Mouse (Mus musculus): ENCODE data around the gene 4930558C23Rik. TPM values are rescaled to one million over a fixed set of nuclear protein-coding genes. Genes with fewer than 3 reads are reported as not detected.
"Not testable (repeated sequence)": the region's sequence is repeated elsewhere in the genome, so short reads cannot be mapped to it uniquely, and the experiment has no call there.

The 4930558C23Rik gene
- total RNA-seq (2021): not detected

DNA sequence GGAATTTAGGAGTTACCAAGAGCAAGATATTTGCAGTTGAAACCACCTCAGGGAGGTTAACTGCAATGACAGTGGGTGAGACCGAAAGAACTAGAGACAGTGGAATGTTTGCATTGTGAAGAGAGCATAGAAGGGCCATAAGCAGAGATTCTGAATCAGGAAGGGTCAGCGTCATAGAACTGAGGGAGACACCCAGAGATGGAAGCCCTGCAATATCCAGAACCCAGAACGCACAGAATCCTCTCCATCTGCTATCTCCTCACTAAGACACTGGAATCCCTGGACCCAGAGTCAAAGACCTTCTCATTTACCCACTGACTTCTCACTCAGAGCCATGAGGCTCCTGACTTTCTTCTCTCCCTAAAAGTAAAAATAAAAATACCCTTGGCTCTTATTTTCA lies at the start of gene 4930558C23Rik:
TSS of gene 4930558C23Rik (minus strand) at position 101 of the 400 bp plus-strand sequence.
- intact Hi-C loops (cut with DNase I): no loop called here
- DNase-seq (ENCODE audit: low spot score in 2 of 2): no peak

GRCm38 (mm10) chr3:95450915-95451314 lies 48.3 kb upstream of the 4930558C23Rik start:
- intact Hi-C loops (cut with DNase I): loop anchor here (5.0 kb wide), 1 partner anchor 104 kb away; no protein-coding TSS in a partner anchor
- no peak for DNase-seq (ENCODE audit: low spot score in 2 of 2)

- intact Hi-C loops (cut with DNase I): loop anchor here (5.0 kb wide), 1 partner anchor 103 kb away; no protein-coding TSS in a partner anchor
- DNase-seq (ENCODE audit: low spot score in 2 of 2): no peak
Measured at GRCm38 (mm10) chr3:95450408-95450807, 47.8 kb upstream of the 4930558C23Rik start.

DNA sequence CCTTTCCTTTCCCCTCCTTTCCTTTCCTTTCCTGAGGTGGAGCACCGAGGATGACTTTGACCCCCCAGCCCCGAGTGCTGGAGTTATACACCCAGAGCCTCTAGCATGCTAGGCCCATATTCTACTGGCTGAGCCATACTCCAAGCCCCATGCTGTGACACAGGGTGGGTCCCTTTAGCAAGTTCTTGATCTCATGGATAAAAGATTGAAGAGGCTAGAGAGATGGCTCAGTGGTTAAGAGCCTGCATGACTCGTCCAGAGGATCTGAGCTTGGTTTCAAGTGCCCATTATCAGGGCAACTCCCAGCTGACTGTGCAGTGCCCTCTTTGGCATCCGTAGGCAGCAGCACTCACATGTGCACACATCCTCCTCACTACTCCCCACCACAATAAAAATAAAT lies 42.7 kb upstream of the 4930558C23Rik start:
- no peak for DNase-seq (ENCODE audit: low spot score in 2 of 2)
- intact Hi-C loops (cut with DNase I): no loop called here

GRCm38 (mm10) chr3:95442406-95443117 lies 39.9 kb upstream of the 4930558C23Rik start:
- no peak for DNase-seq (ENCODE audit: low spot score in 2 of 2)
- intact Hi-C loops (cut with DNase I): no loop called here

DNA sequence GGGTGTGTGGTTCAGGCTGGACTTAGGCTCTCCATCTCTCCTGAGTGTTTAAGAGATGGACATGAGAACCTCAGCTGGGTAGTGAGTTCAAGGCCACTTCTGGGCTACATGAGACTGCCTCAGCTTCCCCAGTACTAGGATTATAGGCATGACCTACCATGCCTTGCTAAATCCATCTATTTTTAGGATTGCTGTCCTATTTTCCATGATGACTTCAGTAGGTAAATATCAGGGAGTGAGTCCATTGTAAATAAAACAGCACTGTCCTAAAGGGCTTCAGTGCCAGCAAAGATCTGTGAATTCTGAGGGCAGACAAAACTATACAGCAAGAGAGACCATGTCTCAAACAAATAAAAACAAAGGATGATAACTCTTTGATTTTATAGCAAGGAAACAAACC lies 37.0 kb upstream of the 4930558C23Rik start:
- no peak for DNase-seq (ENCODE audit: low spot score in 2 of 2)
- intact Hi-C loops (cut with DNase I): no loop called here

GRCm38 (mm10) chr3:95438636-95439035 lies 36.0 kb upstream of the 4930558C23Rik start:
- intact Hi-C loops (cut with DNase I); DNase-seq (ENCODE audit: low spot score in 2 of 2): not testable (repeated sequence)

DNA sequence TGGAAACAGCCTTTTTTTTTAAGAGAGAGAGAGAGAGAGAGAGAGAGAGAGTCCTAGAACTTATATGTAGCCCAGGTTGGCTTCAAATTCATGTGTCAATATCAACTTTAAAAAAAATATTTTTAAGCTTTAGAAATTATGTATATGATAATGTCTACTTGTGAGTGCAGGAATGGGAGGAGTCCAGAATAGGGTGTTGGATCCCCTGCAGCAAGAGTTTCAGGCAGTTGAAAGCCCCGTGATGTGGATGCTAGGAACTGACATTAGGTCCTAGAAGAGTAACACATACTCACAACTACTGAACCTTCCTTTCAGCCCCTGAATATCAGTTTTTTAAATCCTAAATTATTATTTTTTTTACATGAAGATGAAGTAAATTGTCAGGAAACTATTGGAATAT lies 32.9 kb upstream of the 4930558C23Rik start:
- intact Hi-C loops (cut with DNase I): no loop called here

DNA sequence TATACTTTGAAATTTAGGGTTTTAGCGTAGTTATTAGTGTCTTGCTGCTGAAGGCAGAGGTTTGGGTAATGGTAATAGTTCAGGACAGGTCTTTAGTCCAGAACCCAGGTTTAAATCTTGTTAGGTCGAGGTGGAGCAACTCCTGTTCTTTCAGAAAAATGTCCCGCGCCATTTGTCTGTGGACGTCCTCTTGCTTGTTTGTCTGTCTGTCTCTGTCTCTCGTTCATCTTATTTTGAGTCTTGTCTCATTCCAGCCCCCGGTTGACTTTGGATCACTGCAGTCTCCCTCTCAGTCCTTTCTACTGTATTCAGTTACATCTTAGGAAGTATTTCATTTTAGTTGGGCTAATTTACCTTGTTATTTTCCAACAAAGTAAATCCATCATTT lies 32.3 kb upstream of the 4930558C23Rik start:
- intact Hi-C loops (cut with DNase I): loop anchor here (5.0 kb wide), 1 partner anchor 78 kb away; the partner anchor contains the start of gene Setdb1
- no peak for DNase-seq (ENCODE audit: low spot score in 2 of 2)

More for the DNA sequence above, 32.9 kb upstream of the 4930558C23Rik start:
- no peak for DNase-seq (ENCODE audit: low spot score in 2 of 2)

- peak; percentile 88 to 90 for DNase-seq (ENCODE audit: low spot score in 2 of 2)
- intact Hi-C loops (cut with DNase I): loop anchor here (5.0 kb wide), 1 partner anchor 77 kb away; the partner anchor contains the start of gene Setdb1
Measured at GRCm38 (mm10) chr3:95434136-95434982, 31.7 kb upstream of the 4930558C23Rik start, which contains the start of gene Arnt. Gene Arnt, plus strand, starts transcription at chr3:95434388.

DNA sequence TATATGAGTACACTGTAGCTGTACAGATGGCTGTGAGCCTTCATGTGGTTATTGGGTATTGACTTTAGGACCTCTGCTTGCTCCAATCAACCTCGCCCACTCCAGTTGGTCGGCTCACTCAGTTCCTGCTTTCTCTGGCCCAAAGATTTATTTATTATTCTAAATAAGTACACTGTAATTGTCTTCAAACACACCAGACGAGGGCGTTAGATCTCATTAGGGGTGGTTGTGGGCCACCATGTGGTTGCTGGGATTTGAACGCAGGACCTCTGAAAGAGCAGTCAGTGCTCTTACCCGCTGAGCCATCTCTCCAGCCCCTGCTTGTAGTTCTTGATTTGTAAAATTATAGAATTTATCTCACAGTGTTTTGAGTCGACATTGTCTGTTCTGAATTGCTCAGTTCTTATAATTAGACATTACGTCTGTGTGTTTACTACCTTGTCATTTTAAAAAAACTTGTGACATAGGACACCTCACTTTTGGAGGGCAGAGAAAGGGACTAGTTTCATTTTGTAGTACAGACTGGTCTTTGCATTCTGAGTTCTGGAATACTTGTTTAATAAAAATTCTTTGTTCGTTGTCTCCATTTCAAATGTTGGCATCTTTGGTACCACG lies 30.8 kb upstream of the 4930558C23Rik start:
- DNase-seq (ENCODE audit: low spot score in 2 of 2): no peak
- intact Hi-C loops (cut with DNase I): loop anchor here (5.0 kb wide), 1 partner anchor 76 kb away; the partner anchor contains the start of gene Setdb1

DNA sequence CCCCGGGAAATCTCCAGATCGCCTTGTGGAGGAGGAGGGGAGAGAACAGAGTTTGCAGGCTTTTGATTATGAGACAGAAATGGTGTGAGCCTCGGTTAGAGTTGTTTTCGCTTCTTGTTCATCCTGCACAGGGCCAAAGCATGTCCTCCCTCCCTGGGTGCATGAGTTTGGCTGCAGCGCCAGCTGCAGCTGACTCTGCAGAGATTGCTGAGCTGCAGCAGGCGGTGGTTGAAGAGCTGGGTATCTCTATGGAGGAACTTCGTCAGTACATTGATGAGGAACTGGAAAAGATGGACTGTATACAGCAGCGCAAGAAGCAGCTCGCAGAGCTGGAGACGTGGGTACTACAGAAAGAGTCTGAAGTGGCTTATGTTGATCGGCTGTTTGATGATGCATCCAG lies 25.8 kb upstream of the 4930558C23Rik start:
- intact Hi-C loops (cut with DNase I); DNase-seq (ENCODE audit: low spot score in 2 of 2): not testable (repeated sequence)

GRCm38 (mm10) chr3:95427891-95428238 lies 25.2 kb upstream of the 4930558C23Rik start:
- DNase-seq (ENCODE audit: low spot score in 2 of 2): peak; percentile 24 to 38
- intact Hi-C loops (cut with DNase I): not testable (repeated sequence)

DNA sequence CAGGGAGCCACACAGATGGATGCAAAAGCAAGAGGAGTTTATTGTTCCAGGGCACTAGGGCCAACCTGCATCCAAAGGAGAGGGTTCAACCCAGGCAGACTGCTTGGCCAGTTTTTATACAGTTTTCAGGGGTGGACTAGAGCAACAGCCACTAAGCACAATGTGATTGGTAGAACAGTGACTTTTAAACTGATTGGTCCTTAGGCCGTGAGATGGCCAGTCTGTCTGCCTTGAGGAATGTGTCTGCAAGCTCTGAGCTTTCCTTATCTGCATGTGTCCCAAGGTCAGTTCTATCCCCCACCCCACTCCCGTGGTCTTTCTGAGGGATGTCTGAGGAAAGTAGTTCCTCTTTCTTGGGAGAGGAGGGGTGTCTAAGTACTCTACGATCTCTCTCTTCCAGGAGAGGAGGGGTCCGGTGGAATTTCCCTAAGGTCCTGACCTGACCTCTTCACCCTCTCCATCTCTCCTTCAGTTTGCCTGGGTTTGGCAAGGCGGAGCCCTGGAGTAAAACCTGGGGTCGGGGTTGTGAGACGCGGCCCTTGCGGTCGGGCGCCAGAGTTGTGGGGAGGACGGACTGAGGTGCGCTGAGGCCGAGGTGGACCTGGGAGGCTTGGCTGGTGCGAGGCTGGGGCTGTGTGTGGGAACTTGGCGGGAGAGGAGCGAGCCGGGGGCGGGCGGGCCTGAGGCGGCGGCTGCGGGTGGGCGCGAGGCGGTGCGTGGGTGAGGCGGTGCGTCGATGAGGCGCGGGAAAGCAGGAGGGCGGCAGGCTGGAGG lies 24.7 kb upstream of the 4930558C23Rik start:
- DNase-seq (ENCODE audit: low spot score in 2 of 2); intact Hi-C loops (cut with DNase I): not testable (repeated sequence)

DNA sequence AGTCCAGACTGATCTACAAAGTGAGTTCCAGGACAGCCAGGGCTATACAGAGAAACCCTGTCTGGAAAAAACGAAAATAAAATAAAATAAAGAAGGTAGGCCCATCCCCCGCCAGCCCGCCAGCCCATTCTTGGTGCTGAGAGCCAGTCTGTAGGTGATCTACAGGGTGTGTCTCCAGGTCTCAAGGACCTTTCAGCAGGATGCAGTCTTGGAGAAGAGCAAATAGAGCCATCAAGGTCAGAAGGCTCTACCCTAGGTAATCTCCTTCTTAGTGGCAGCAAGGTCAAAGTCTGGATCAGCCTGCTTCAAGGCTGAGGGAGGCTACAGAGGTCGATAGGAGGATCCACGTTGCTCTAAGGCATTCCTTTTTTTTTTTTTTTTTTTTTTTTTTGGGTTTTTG lies 23.8 kb upstream of the 4930558C23Rik start:
- DNase-seq (ENCODE audit: low spot score in 2 of 2); intact Hi-C loops (cut with DNase I): not testable (repeated sequence)

DNA sequence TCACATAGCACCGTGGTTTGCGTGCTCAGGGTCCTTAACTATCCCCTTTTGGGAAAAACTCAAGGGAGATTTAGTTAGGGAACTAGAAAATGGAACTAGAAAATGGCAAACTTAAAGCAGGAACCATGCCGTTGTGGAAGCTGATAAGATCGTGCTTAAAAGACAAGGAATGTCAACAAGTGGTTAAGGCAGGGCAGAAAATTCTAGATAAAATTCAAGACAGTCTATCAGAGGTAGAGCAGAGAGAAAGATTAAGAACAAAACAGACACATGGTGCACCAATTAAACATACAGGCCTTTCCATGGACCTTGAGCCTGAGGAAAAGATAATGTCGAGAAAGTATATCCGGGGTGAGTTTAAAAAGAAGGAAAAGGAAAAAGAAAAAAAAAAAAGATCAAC lies 15.2 kb upstream of the 4930558C23Rik start:
- intact Hi-C loops (cut with DNase I): no loop called here

GRCm38 (mm10) chr3:95412268-95412667 lies 9.6 kb upstream of the 4930558C23Rik start:
- intact Hi-C loops (cut with DNase I): no loop called here
- no peak for DNase-seq (ENCODE audit: low spot score in 2 of 2)

More for the DNA sequence above, 15.2 kb upstream of the 4930558C23Rik start:
- no peak for DNase-seq (ENCODE audit: low spot score in 2 of 2)

- intact Hi-C loops (cut with DNase I): no loop called here
- no peak for DNase-seq (ENCODE audit: low spot score in 2 of 2)
Measured at GRCm38 (mm10) chr3:95408852-95409251, 6.2 kb upstream of the 4930558C23Rik start.

- DNase-seq (ENCODE audit: low spot score in 2 of 2): no peak
- intact Hi-C loops (cut with DNase I): no loop called here
Measured at GRCm38 (mm10) chr3:95407728-95408127, 5.1 kb upstream of the 4930558C23Rik start.

Measured in left cerebral cortex, postnatal 36 days (tissue).